Mouse (Mus musculus): ENCODE measurements around the gene Negr1. TPM values are rescaled to one million over a fixed set of nuclear protein-coding genes. Genes with fewer than 3 reads are reported as not detected.

Gene Negr1
- total RNA-seq, 2 experiments from 2014 or later: not detected

- no peak for ATAC-seq (replicated peaks; ENCODE audit: poor library complexity)
Observed at GRCm38 (mm10) chr3:157203573-157203972, 642.0 kb downstream of the Negr1 start.

- ATAC-seq (replicated peaks; ENCODE audit: poor library complexity): no peak
Observed at GRCm38 (mm10) chr3:157206752-157207151, 645.2 kb downstream of the Negr1 start.

GRCm38 (mm10) chr3:157208966-157209365 is 647.4 kb downstream of the Negr1 start:
- no peak for ATAC-seq (replicated peaks; ENCODE audit: poor library complexity)

- ATAC-seq (replicated peaks; ENCODE audit: poor library complexity): no peak
Observed at GRCm38 (mm10) chr3:157209386-157209785, 647.8 kb downstream of the Negr1 start.

- no peak for ATAC-seq (replicated peaks; ENCODE audit: poor library complexity)
Observed at GRCm38 (mm10) chr3:157215937-157216719, 654.5 kb downstream of the Negr1 start.

- no peak for ATAC-seq (replicated peaks; ENCODE audit: poor library complexity)
Observed at GRCm38 (mm10) chr3:157217794-157218193, 656.2 kb downstream of the Negr1 start.

- no peak for ATAC-seq (replicated peaks; ENCODE audit: poor library complexity)
Observed at GRCm38 (mm10) chr3:157224920-157225319, 663.3 kb downstream of the Negr1 start.

GRCm38 (mm10) chr3:157232723-157233122 is 671.1 kb downstream of the Negr1 start:
- ATAC-seq (replicated peaks; ENCODE audit: poor library complexity): peak; percentile 79

- no peak for ATAC-seq (replicated peaks; ENCODE audit: poor library complexity)
Observed at GRCm38 (mm10) chr3:157240240-157240639, 678.6 kb downstream of the Negr1 start.

- no peak for ATAC-seq (replicated peaks; ENCODE audit: poor library complexity)
Observed at GRCm38 (mm10) chr3:157255446-157255845, 693.9 kb downstream of the Negr1 start.

- ATAC-seq (replicated peaks; ENCODE audit: poor library complexity): no peak
Observed at GRCm38 (mm10) chr3:157255863-157256262, 694.3 kb downstream of the Negr1 start.

GRCm38 (mm10) chr3:157268742-157269141 is 707.1 kb downstream of the Negr1 start:
- ATAC-seq (replicated peaks; ENCODE audit: poor library complexity): no peak

GRCm38 (mm10) chr3:157272379-157272778 is 710.8 kb downstream of the Negr1 start:
- peak; percentile 96 for ATAC-seq (replicated peaks; ENCODE audit: poor library complexity)

GRCm38 (mm10) chr3:157274143-157274542 is 712.5 kb downstream of the Negr1 start:
- ATAC-seq (replicated peaks; ENCODE audit: poor library complexity): no peak

- ATAC-seq (replicated peaks; ENCODE audit: poor library complexity): peak; percentile 69
Observed at GRCm38 (mm10) chr3:157279717-157280116, 718.1 kb downstream of the Negr1 start.

GRCm38 (mm10) chr3:157281259-157281658 is 719.7 kb downstream of the Negr1 start:
- ATAC-seq (replicated peaks; ENCODE audit: poor library complexity): peak; percentile 81

GRCm38 (mm10) chr3:157291286-157291685 is 729.7 kb downstream of the Negr1 start:
- no peak for ATAC-seq (replicated peaks; ENCODE audit: poor library complexity)

GRCm38 (mm10) chr3:157297216-157297615 is 735.6 kb downstream of the Negr1 start:
- peak; percentile 94 for ATAC-seq (replicated peaks; ENCODE audit: poor library complexity)

GRCm38 (mm10) chr3:157303430-157304116 is 742.0 kb downstream of the Negr1 start:
- ATAC-seq (replicated peaks; ENCODE audit: poor library complexity): no peak

GRCm38 (mm10) chr3:157321081-157321573 is 759.5 kb downstream of the Negr1 start:
- no peak for ATAC-seq (replicated peaks; ENCODE audit: poor library complexity)

GRCm38 (mm10) chr3:157321834-157322233 is 760.2 kb downstream of the Negr1 start:
- ATAC-seq (replicated peaks; ENCODE audit: poor library complexity): no peak

- no peak for ATAC-seq (replicated peaks; ENCODE audit: poor library complexity)
Observed at GRCm38 (mm10) chr3:157334169-157334568, 772.6 kb downstream of the Negr1 start.
